Mouse (Mus musculus) thymus, adult 2 months (tissue): ENCODE measurements around the gene Zfp791. TPM values are rescaled to one million over a fixed set of nuclear protein-coding genes. Genes with fewer than 3 reads are reported as not detected.
A peak's percentile ranks its signal among the peaks of the same experiment; 100 is the strongest.
"Not testable (repeated sequence)": the region's sequence is repeated elsewhere in the genome, so short reads cannot be mapped to it uniquely, and the experiment has no call there.

Experiments
- DNase-seq: peaks from one replicate; pipeline ENCODE4 v3.0.0; 2021
- H3K27ac ChIP-seq: fragments of 200-500 bp; 2 replicates; pipeline ENCODE4 v1.5.1; 2012; ENCODE audit warnings: low read length, control low read depth; ENCODE audit not compliant: control insufficient read depth, insufficient read depth
- H3K27me3 ChIP-seq: fragments of 200-500 bp; 2 replicates; pipeline ENCODE4 v1.6.1; 2012; ENCODE audit warnings: mild to moderate bottlenecking, low read length, moderate library complexity, mixed read lengths; ENCODE audit not compliant: control insufficient read depth, insufficient read depth
- H3K36me3 ChIP-seq: fragments of 200-500 bp; 2 replicates; pipeline ENCODE4 v1.6.1; 2012; ENCODE audit warnings: mild to moderate bottlenecking, low read length, moderate library complexity; ENCODE audit not compliant: control insufficient read depth, insufficient read depth
- H3K4me1 ChIP-seq: fragments of 200-500 bp; replicated peaks from 2 replicates; pipeline ENCODE4 v1.6.1; 2012; ENCODE audit warnings: low read length; ENCODE audit not compliant: control insufficient read depth, insufficient read depth
- H3K4me3 ChIP-seq: fragments of 200-500 bp; 2 replicates; pipeline ENCODE4 v1.5.1; 2012; ENCODE audit warnings: mild to moderate bottlenecking, low read length, control low read depth, moderate library complexity; ENCODE audit not compliant: control insufficient read depth, insufficient read depth
- CTCF ChIP-seq: fragments of 200-500 bp; IDR thresholded peaks from 2 replicates; pipeline ENCODE4 v1.5.1; 2012; ENCODE audit warnings: mild to moderate bottlenecking, control low read depth, low read length, moderate library complexity, borderline replicate concordance; ENCODE audit not compliant: control insufficient read depth, poor library complexity, insufficient read depth; ENCODE audit errors: extremely low read depth
- POLR2A ChIP-seq: fragments of 200-500 bp; IDR thresholded peaks from 2 replicates; pipeline ENCODE4 v1.6.1; 2012; ENCODE audit warnings: mild to moderate bottlenecking, low read length, control low read depth, moderate library complexity; ENCODE audit not compliant: control insufficient read depth, poor library complexity, insufficient read depth; ENCODE audit errors: extremely low read depth
- WGBS: fragments of 180-500 bp; shearing (Covaris S2); methylation state at CpG from one replicate; pipeline ENCODE4 v1.1.7; 2018; 5-methylcytosine and 5-hydroxymethylcytosine counted together
- polyA plus RNA-seq: library from polyadenylated mRNA; depleted of rRNA; stranded (reverse); fragments of >200 nt; gene quantifications from 2 replicates; pipeline ENCODE4 v1.2.3, GENCODE M21; 2012; rRNA removed

Gene Zfp791
- 0.12 and 0.22 TPM in 2 replicates for polyA plus RNA-seq

DNA sequence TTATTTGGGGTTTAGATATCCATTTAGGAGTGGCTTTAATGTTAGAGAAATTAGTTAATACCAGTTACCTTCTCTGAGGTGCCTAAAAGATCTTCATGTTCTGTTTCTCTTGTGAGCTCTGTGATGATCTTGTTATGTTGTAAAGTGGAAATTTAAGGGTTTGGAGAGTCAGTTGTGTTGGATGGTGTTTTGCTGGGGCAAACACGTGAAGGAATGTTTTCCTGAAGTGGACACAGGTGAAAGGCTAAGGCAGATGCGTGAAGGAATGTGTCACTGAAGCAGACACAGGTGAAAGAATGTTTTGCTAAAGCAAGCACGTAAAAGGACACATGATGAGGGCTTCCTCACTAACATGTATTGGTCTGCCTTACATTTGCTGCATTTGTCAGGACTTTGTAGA is at the start of gene Zfp791:
Gene Zfp791 (minus strand): TSS at position 101 of the 400 bp plus-strand sequence.
- H3K36me3 ChIP-seq = no peaks in the 10 kb centered on the region
- TF ChIP-seq POLR2A = no peak
- no peak for TF ChIP-seq CTCF
- H3K4me1 ChIP-seq = no peaks in the 10 kb centered on the region; the same call in 1 of the 2 replicates
- H3K27me3 ChIP-seq = no peaks in the 10 kb centered on the region
- no peak within 1 kb of the TSS for H3K4me3 ChIP-seq
- DNase-seq = no peak
- no peak within 1 kb of the TSS for H3K27ac ChIP-seq
- WGBS = 90% methylated on average over 3 of the region's 3 CpGs

DNA sequence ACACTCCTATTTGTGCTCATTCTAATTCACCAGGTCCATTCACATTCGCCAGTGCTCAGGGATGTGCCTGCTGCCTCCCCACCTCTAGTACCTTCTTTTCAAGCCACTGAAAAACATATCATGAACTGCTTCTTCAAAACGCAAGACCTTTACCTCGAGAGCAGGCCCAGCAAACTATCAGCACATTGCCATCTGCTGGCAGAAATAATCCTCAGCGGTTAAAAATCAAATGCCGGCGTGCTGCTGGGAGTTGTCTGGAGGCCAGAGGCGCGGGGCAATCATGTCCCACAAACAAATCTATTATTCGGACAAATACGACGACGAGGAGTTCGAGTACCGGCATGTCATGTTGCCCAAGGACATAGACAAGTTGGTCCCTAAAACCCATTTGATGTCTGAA is 48.4 kb upstream of the Zfp791 start:
- WGBS = 25% methylated on average over 14 of the region's 14 CpGs
- H3K4me1 ChIP-seq = no peaks in the 10 kb centered on the region
- TF ChIP-seq POLR2A = no peak
- H3K27ac ChIP-seq = no peak overlapping the region
- no peak overlapping the region for H3K4me3 ChIP-seq
- H3K27me3 ChIP-seq = no peaks in the 10 kb centered on the region
- DNase-seq = peak; percentile 21
- no peaks in the 10 kb centered on the region for H3K36me3 ChIP-seq

DNA sequence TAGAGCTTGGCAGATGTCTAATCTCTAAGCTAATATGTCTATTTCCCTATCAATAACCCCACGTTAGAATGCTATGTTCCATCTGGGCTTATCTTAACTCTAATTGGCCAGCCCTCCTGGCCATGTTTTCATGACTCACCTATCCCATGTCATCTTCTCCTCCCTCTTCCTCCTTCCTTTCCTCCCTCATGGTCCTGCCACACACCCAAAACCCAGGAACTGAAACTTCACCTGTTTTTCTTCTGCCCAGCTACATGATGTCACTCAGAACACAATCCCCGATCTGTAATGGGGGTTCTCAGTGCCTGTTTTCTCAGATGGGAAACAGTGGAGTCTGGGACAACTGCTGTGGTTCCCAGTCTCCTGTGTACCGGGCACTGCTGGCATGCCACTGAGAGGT is 28.7 kb upstream of the Zfp791 start, which contains the start of gene Cks1brt:
Gene Cks1brt (plus strand): TSS at position 301 of the 400 bp plus-strand sequence.
- Histone ChIP-seq H3K36me3 (no peaks in the 10 kb centered on the region), H3K27me3 (no peaks in the 10 kb centered on the region), H3K4me3 (no peak within 1 kb of the TSS), H3K27ac (no peak within 1 kb of the TSS), H3K4me1 (no peaks in the 10 kb centered on the region)
- no peak for TF ChIP-seq POLR2A
- no peak for TF ChIP-seq CTCF
- 92% methylated on average over 3 of the region's 3 CpGs for WGBS
- no peak for DNase-seq

DNA sequence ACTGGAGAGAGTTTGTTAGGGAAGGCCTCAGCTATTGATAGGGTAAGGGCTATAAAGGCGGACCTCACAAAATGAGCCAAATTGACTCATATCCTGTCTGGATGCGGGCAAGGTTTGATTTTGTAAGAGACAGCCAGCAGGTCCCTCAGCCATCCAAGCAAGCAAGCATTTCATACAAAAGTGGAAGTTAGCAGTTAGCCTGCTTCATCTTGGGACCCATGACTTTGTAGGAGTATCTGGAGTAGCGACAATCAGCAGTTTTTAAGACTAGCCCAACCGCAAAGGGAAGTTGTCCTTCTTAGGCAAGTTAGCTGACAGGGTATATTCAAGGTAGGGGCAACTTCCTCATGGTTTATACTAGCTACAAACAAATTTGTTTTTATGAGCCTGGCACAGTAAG is 19.6 kb upstream of the Zfp791 start:
- H3K36me3 ChIP-seq = no peaks in the 10 kb centered on the region
- H3K4me1 ChIP-seq = no peaks in the 10 kb centered on the region
- H3K27ac ChIP-seq = no peak overlapping the region
- TF ChIP-seq POLR2A (no peak), CTCF (no peak)
- WGBS = 72% methylated on average over 4 of the region's 4 CpGs
- no peak for DNase-seq
- no peak overlapping the region for H3K4me3 ChIP-seq
- no peaks in the 10 kb centered on the region for H3K27me3 ChIP-seq

DNA sequence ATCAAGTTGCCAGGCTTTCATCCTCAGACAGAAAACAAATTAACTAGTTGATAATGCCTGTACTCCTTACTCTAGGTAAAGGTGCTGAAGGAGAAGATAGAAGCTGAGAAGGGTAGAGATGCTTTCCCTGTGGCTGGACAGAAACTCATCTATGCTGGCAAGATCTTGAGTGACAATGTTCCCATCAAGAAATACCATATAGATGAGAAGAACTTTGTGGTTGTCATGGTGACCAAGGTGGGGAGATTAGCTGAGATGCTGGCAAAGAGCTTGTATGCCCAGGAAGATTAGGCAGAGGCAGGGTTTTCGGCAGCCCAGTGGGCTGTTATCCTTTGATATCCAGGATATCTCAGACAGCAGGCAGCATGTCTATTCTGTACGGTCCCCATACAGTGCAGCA is 12.8 kb upstream of the Zfp791 start:
- 97% methylated on average over 2 of the region's 2 CpGs for WGBS
- H3K27me3 ChIP-seq = not testable (repeated sequence)

DNA sequence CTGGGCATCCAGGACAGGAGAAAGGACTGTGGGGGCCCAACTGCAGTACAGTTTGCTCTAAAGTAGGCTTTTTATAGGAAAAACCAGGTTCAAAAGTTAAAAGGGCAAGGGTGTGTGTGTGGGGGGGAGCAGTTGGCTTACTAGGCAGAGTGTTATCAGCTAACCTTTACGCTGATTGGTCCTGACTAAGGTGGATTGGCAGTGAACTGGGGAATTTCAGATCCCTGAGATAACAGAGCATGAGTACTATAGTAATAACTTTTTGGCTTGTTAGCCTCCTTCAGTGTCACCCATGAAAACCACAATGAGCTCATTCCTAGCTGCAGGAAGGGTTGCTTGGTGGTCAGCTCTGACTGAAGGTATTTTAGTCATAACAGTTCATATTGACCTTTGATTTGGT is 9.4 kb upstream of the Zfp791 start:
- DNase-seq = no peak
- Histone ChIP-seq H3K27ac (no peak overlapping the region), H3K27me3 (no peaks in the 10 kb centered on the region), H3K36me3 (no peaks in the 10 kb centered on the region), H3K4me1 (no peaks in the 10 kb centered on the region), H3K4me3 (no peak overlapping the region)
- no peak for TF ChIP-seq CTCF
- no peak for TF ChIP-seq POLR2A
- WGBS = 90% methylated on average over 1 of the region's 1 CpGs

More for the DNA sequence above, 12.8 kb upstream of the Zfp791 start:
- H3K4me1 ChIP-seq, H3K4me3 ChIP-seq, DNase-seq, H3K27ac ChIP-seq, H3K36me3 ChIP-seq: not testable (repeated sequence)

DNA sequence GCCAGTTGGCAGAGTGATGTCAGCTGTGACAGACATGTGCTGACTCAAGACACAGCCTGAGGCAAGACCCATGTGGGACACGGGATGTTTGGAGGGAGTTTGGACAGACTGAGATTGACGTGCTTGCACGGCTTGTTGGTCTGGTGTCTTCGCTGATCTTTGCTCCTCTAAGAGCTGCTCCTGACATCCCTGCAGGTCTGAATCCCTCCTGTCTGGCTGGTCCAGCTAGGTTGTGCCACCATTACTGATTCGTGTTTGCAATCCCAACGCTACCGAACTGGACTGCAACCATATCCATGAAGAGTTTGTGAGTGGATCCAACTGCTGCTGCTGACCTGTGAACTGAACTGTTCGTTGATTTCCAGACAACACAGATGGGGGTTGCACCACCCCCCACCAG is 796 bp upstream of the Zfp791 start:
- WGBS = 96% methylated on average over 8 of the region's 8 CpGs
- TF ChIP-seq POLR2A (no peak), CTCF (no peak)

DNA sequence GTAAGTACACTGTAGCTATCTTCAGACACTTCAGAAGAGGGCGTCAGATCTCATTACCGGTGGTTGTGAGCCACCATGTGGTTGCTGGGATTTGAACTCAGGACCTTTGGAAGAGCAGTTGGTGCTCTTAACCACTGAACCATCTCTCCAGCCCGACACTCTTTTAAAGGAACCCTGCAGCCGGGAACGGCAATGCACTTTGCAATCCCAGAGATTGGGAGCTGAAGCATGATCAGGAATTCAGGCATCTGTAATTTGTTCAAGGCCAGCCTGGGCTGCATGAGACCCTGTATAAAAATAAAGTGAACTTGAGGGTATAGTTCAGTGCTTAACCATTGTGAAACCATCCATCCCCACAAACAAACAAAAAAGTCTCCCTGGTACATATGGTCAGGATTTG is 2.6 kb downstream of the Zfp791 start:
- not testable (repeated sequence) for H3K4me1 ChIP-seq, H3K27me3 ChIP-seq, H3K36me3 ChIP-seq, DNase-seq, H3K27ac ChIP-seq, H3K4me3 ChIP-seq
- 82% methylated on average over 5 of the region's 5 CpGs for WGBS

More for the DNA sequence above, 796 bp upstream of the Zfp791 start:
- no peak overlapping the region for H3K27ac ChIP-seq
- H3K27me3 ChIP-seq = no peaks in the 10 kb centered on the region
- no peak overlapping the region for H3K4me3 ChIP-seq
- no peaks in the 10 kb centered on the region; the same call in 1 of the 2 replicates for H3K4me1 ChIP-seq
- H3K36me3 ChIP-seq = no peaks in the 10 kb centered on the region
- DNase-seq = no peak
